Mouse (Mus musculus) G1E (cell line): ENCODE results near the gene Tnik.

Experiments used
- CTCF ChIP-seq: IDR thresholded peaks from 2 replicates; pipeline ENCODE4 v1.5.1; 2012; ENCODE audit warnings: low read depth, low read length, inconsistent platforms, mixed read lengths
- POLR2AphosphoS5 ChIP-seq: IDR thresholded peaks from 2 replicates; pipeline ENCODE4 v1.6.1; 2012; ENCODE audit warnings: low read depth, low read length, inconsistent platforms; ENCODE audit not compliant: insufficient replicate concordance
- TAL1 ChIP-seq: conservative IDR thresholded peaks from 2 replicates; pipeline ENCODE4 v1.6.1; 2012; ENCODE audit warnings: low read depth, low read length, inconsistent platforms, mixed read lengths

DNA sequence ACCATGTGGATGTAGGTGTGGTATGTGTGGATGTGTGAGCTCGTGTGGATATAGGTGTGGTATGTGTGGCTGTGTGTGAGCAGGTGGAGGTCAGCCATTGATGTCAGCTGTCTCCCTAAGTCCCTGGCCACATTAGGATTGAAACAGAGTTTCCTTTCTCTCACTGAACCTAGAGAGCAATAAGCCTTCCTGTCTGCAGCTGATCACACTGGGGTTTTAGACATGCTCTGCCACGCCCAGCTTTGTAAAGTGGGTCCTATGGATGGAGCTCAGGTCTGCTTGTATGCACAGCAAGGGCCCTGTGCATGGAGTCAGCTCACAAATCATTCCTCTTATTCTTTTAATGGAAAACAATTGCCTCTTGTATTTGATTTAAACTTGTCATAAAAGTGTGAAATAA, 95.4 kb downstream of the Tnik start:
- TF ChIP-seq CTCF (no peak), TAL1 (no peak), POLR2AphosphoS5 (no peak)
